Comparison of ENCODE assay signal across 9 mouse cellular contexts in the genomic region with DNA sequence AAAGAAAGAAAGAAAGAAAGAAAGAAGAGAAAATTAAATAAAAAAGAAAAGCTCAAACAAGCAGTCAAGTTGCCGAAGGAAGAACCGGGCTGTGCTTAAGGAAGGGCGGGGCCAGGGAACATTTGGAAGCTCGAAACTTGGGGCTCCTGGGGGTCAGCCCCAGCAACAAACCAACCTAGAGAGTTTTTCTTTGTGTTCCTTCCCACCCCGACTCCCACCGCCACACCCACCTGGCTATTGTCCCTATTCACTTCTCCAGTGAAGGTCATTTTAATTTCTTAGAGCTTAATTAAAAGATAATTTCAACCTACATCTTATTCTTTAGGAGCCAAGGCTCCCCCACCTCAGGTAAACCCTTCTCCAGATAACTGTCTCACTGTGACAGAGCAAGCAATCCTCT. TPM values are rescaled to one million over a fixed set of nuclear protein-coding genes. Genes with fewer than 3 reads are reported as not detected.
DNase-seq lines count a peak whose midpoint lies in the region; ATAC-seq lines count a peak whose summit lies in the region.
"Had no signal": no experiment of that assay in that cellular context is flagged by ENCODE, and none has a peak within 500 bp of the region (broad histone marks: within the 10 kb centered on the region; RNA-seq: fewer than 3 reads in every experiment).

No protein-coding gene starts in this region.

- no peak overlapping the region for H3K27ac ChIP-seq in heart, embryonic 13.5 days (replicated peaks)
- H3K27ac ChIP-seq in hindbrain, embryonic 11.5 days (ENCODE audit: low read depth, low read length), result no peak overlapping the region
- no peak overlapping the region for H3K27ac ChIP-seq in liver, embryonic 16.5 days (ENCODE audit: low read length)

- H3K9ac ChIP-seq in heart, embryonic 13.5 days, result no peak overlapping the region; the same call in 1 of the 2 replicates
- no peak overlapping the region for H3K9ac ChIP-seq in hindbrain, embryonic 11.5 days (ENCODE audit: low read depth, low read length)
- H3K9ac ChIP-seq in liver, embryonic 16.5 days (ENCODE audit: low read depth, low read length), result no peak overlapping the region

- H3K4me3 ChIP-seq in heart, embryonic 13.5 days, result peak overlapping the region; percentile 41
- no peak overlapping the region for H3K4me3 ChIP-seq in hindbrain, embryonic 11.5 days (ENCODE audit: low read depth, low read length)
- H3K4me3 ChIP-seq in liver, embryonic 16.5 days (ENCODE audit: low read depth, low read length), result peak overlapping the region; percentile 24; the same call in 1 of the 2 replicates

- H3K9me3 ChIP-seq in heart, embryonic 13.5 days, result no peaks in the 10 kb centered on the region
- H3K9me3 ChIP-seq in hindbrain, embryonic 11.5 days (ENCODE audit: control insufficient read depth, low read length), result no peaks in the 10 kb centered on the region
- H3K9me3 ChIP-seq in liver, embryonic 16.5 days (replicated peaks; ENCODE audit: control insufficient read depth, low read length), result no peaks in the 10 kb centered on the region

- DNase-seq in heart, adult 8-10 months (ENCODE audit: low spot score), result no peak
- peak; percentile 88 for DNase-seq in ZHBTc4 (ENCODE audit: low read depth, low spot score)
- DNase-seq in hindbrain, embryonic 11.5 days (ENCODE audit: low spot score), result no peak
- no peak for DNase-seq in adrenal gland, postnatal 4 days (ENCODE audit: low spot score in 2 of 2)
- no peak for DNase-seq in thymus, postnatal 25 days
- no peak for DNase-seq in natural killer cell, adult 2 months (ENCODE audit: low spot score in 2 of 2)
- DNase-seq: adrenal gland, postnatal 14 days had no signal

- peak overlapping the region; percentile 65 for H3K4me2 ChIP-seq in heart, embryonic 13.5 days
- H3K4me2 ChIP-seq in hindbrain, embryonic 11.5 days (replicated peaks; ENCODE audit: low read depth, low read length), result 0 out of 2 replicates have a peak overlapping the region, but pooled peaks have one; percentile 14
- H3K4me2 ChIP-seq in liver, embryonic 16.5 days (ENCODE audit: low read depth, low read length), result peak overlapping the region; percentile 38

- WGBS in heart, embryonic 13.5 days, result 10% methylated on average over 6 of the region's 6 CpGs
- WGBS in hindbrain, embryonic 11.5 days, result 9% methylated on average over 6 of the region's 6 CpGs
- WGBS in liver, embryonic 16.5 days (ENCODE audit: insufficient replicate concordance), result 16% methylated on average over 6 of the region's 6 CpGs

- ATAC-seq in heart, embryonic 13.5 days (ENCODE audit: extremely low read depth, insufficient number of reproducible peaks, low FRiP score, low TSS enrichment), result no peak
- ATAC-seq in hindbrain, embryonic 11.5 days (ENCODE audit: low FRiP score), result no peak
- no peak for ATAC-seq in liver, embryonic 16.5 days (ENCODE audit: low read depth)

- peaks cover 8% of the 10 kb centered on the region; the same call in 1 of the 2 replicates for H3K27me3 ChIP-seq in heart, embryonic 13.5 days (replicated peaks)
- H3K27me3 ChIP-seq in hindbrain, embryonic 11.5 days (ENCODE audit: control insufficient read depth, insufficient read depth, low read length), result no peaks in the 10 kb centered on the region
- peaks cover 16% of the 10 kb centered on the region for H3K27me3 ChIP-seq in liver, embryonic 16.5 days (ENCODE audit: control insufficient read depth, insufficient read depth, low read depth, low read length)

- H3K36me3 ChIP-seq in heart, embryonic 13.5 days, result no peaks in the 10 kb centered on the region; the same call in 1 of the 2 replicates
- H3K36me3 ChIP-seq in hindbrain, embryonic 11.5 days (ENCODE audit: control insufficient read depth, insufficient read depth, low read length), result no peaks in the 10 kb centered on the region
- H3K36me3 ChIP-seq in liver, embryonic 16.5 days (ENCODE audit: control insufficient read depth, insufficient read depth), result no peaks in the 10 kb centered on the region

- peaks cover 10% of the 10 kb centered on the region for H3K4me1 ChIP-seq in heart, embryonic 13.5 days
- no peaks in the 10 kb centered on the region for H3K4me1 ChIP-seq in hindbrain, embryonic 11.5 days (replicated peaks; ENCODE audit: control insufficient read depth, insufficient read depth, low read length)
- H3K4me1 ChIP-seq in liver, embryonic 16.5 days (ENCODE audit: control insufficient read depth, low read depth, low read length), result peaks cover 15% of the 10 kb centered on the region

RNA-seq across cellular contexts. Expression of a gene that starts 25.6 kb away (rescaled TPM):
- 30.2 and 32.1 TPM in 2 replicates for polyA plus RNA-seq in heart, embryonic 13.5 days (2015; fragmentation: Nextera tagmentation; extraction: Ambion mirVana)
- 10 to 100 TPM; 43.0 to 49.2 (median 46.7) TPM for total RNA-seq in heart, adult 8-10 months (2022)
- 31.3 and 34.1 TPM in 2 replicates for polyA plus RNA-seq in hindbrain, embryonic 11.5 days (2014; fragmentation: Nextera tagmentation; extraction: Ambion mirVana)
- polyA plus RNA-seq in liver, embryonic 16.5 days (2015; fragmentation: Nextera tagmentation; extraction: Ambion mirVana), result 19.3 and 19.4 TPM in 2 replicates
- total RNA-seq in adrenal gland, postnatal 4 days (2021), result 10 to 100 TPM; 68.8 to 71.5 TPM

RNA-seq across cellular contexts. Expression of a gene that starts 28.7 kb away (rescaled TPM):
- 132 and 153 TPM in 2 replicates for polyA plus RNA-seq in heart, embryonic 13.5 days (2015; fragmentation: Nextera tagmentation; extraction: Ambion mirVana)
- 10 to 100 TPM; 55.3 to 63.0 (median 57.9) TPM for total RNA-seq in heart, adult 8-10 months (2022)
- 333 and 359 TPM in 2 replicates for polyA plus RNA-seq in hindbrain, embryonic 11.5 days (2014; fragmentation: Nextera tagmentation; extraction: Ambion mirVana)
- polyA plus RNA-seq in liver, embryonic 16.5 days (2015; fragmentation: Nextera tagmentation; extraction: Ambion mirVana), result 40.0 and 40.4 TPM in 2 replicates
- total RNA-seq in adrenal gland, postnatal 4 days (2021), result 100 to 1,000 TPM; 108 to 116 TPM

Comparison
In these comparisons a context has a peak if more than half of its experiments do, and no peak if none do; other contexts are left out.
1. H3K4me2 ChIP-seq: peak in every context shown above with its lines; median percentile 65 in heart, embryonic 13.5 days; 38 in liver, embryonic 16.5 days; 14 in hindbrain, embryonic 11.5 days.